Mouse (Mus musculus): Measurements from ENCODE around the gene Olfr16.

Gene Olfr16

GRCm38 (mm10) chr1:172950160-172950559 lies at the start of gene Olfr16:
Gene Olfr16, plus strand, starts transcription at chr1:172950409.
- no peak for DNase-seq (ENCODE audit: low read depth, low spot score)

GRCm38 (mm10) chr1:172903313-172903712 lies 46.9 kb upstream of the Olfr16 start:
- DNase-seq (ENCODE audit: low read depth, low spot score), result no peak

DNA sequence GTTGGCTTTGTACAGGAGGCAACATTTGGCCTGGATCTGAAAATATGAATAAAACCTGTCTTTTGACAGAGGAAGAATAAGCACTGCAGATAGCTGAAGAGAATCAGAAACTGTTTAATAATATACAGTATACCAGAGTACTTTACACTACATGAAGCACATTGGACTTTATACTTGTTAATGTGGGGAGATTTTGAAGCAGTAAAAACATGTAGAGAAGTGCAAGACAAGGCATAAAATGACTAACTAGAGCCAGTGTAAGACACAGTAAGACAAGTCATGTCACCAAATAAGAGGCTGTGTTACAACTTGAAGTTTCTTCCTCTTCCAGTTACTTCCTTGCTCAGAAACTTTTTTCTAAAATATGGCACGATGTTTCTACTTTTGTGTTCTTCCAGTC lies 33.1 kb upstream of the Olfr16 start:
- DNase-seq (ENCODE audit: low read depth, low spot score), result no peak

DNA sequence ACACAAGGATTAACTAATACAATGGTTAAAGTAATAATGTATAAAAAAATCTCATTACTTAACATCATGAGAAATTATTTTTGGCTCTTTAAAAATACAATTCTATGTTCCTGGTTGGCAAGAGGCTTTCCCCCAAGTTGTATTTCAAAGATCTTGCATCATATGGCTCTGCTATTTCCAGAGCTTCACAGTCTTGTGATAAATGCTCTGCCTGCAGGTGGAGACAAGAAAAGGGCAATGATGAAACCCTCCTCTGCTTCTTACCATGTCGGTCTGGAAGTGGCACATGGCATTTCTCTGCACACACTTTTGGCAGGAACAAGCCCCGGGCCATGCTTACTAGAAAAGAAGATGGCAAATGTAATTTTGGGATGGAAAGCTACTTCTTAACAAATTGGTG lies 31.8 kb upstream of the Olfr16 start:
- DNase-seq (ENCODE audit: low read depth, low spot score), result no peak

- DNase-seq (ENCODE audit: low read depth, low spot score), result no peak
These were observed 18.0 kb upstream of the Olfr16 start for GRCm38 (mm10) chr1:172932197-172932596.

DNA sequence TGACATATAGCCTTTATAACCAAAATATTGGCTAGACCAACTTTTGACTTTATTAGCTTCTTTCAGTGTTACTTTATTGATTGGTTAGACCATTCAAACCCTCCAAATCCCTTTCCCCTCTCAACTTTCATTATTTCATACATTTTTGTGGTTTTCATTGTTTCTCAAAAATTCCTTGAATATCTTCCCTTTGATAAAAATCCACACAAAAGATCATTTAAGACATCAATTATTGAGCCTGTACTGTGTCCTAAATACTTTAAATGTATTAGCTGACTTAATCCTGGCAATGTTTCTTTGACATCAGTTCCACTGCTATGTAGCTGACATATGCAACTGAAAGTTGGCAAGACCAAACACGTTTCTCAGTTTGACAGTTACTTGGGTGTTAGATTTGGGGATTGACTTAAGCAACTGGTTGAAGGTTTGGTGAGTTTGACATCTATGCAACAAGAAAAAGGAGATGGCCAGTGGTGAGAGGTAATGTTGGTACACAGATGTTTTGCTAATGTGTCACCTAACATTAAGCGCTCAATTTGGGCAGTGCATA lies 1.0 kb downstream of the Olfr16 start:
- DNase-seq (ENCODE audit: low read depth, low spot score), result no peak

DNA sequence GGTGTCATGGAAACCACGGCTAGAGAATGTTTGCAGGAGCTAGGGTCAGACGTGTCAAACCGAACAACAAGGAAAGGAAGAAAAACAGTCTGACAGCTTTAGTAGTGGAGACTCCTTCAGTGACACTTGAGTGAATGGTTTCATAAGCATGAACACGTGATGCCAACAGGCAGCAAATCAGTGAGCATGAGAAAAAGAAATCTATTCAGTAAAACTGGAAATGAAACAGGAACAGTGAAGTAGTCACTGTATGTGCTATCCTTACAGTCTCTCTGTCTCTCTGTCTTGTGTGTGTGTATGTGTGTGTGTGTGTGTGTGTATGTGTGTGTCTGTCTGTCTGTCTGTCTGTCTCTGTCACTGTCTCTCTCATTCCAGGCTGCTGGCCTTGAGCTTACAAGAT lies 5.2 kb downstream of the Olfr16 start:
- no peak for DNase-seq (ENCODE audit: low read depth, low spot score)

- DNase-seq (ENCODE audit: low read depth, low spot score), result no peak
These were observed 10.2 kb downstream of the Olfr16 start for GRCm38 (mm10) chr1:172960452-172960851.

DNA sequence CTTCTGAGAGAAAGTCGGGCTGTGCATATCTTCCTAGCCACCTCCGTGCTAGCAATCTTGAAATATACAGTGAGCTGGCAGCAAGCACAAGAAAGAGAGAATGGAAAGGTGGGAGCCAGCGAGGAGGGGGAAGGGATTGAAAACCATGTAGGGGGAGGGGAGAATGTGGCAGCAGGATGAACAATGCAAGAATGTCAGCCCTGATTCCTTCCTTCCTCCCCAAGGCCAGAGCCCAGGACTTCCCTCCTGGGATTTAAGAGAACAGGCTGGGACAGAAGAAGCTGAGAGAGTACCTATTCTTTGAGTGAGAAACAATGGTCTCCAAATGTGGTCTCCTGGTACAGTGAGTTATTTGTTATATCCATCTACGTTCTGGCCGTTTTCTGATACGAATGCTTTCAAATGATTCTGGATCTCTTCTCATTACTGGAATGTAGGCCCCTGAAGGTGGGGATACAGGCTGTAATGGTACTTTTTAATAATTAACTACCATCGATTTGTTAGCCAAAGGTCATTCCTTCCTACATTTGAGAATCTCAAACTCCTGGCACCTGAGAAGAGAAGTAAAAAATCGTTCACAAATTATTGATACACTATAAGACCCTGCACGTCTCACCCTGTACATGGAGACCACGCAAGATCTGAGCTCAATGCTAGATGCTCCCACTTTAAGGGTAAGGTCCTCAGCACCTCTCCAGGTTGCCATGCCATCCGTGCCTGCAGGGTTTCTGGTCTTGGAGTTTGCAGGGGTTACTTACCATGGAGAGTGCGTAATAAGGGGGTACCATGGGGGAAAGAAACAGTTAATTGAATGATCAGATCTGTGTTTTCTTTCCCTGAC lies 39.8 kb downstream of the Olfr16 start:
- DNase-seq (ENCODE audit: low read depth, low spot score), result no peak

DNA sequence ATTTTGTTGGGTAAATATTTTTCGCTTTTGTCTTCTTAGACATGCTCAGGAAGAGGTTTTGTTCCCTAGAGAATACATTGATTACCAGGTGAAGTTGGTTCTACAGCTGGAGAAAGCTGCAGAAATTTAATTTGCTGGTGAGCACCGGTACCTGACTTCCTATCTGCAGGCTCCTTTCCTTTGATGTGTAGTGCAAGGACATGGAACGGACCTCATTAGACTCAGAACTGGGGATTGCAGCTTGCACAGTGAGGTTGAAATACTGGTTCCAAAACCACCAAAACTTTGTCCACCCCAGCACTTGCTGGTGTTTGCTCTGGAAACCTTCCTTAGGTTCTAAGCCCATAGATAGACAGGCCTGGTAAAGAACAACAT lies 40.4 kb downstream of the Olfr16 start:
- DNase-seq (ENCODE audit: low read depth, low spot score), result no peak
